Mouse (Mus musculus) neutrophil, adult 59 days (primary cell): ENCODE data around the gene Cfap206. TPM values are rescaled to one million over a fixed set of nuclear protein-coding genes. Genes with fewer than 3 reads are reported as not detected.

Source experiments
- total RNA-seq, 2 experiments: library from RNA; stranded (reverse); gene quantifications; 1 replicate in 1 of 2; 2 replicates in 1 of 2; pipeline ENCODE4 v1.2.4; 2023

Gene Cfap206
- total RNA-seq: not detected

GRCm38 (mm10) chr4:34729851-34730341 lies at the start of gene Cfap206:
Gene Cfap206 (minus strand): TSS chr4:34730206.

GRCm38 (mm10) chr4:34777677-34778527 lies 47.9 kb upstream of the Cfap206 start, which contains the start of gene Smim8:
Gene Smim8 (minus strand): TSS chr4:34778423.

GRCm38 (mm10) chr4:34756163-34756562 lies 26.2 kb upstream of the Cfap206 start, which contains the start of gene Gm136:
Gene Gm136 (minus strand): TSS chr4:34756263.

GRCm38 (mm10) chr4:34686874-34687567 lies 43.0 kb downstream of the Cfap206 start, which contains the start of gene Slc35a1:
Gene Slc35a1 (minus strand): TSS chr4:34687438.

Other genes starting within 250 kb of the Cfap206 start
- 10 to 100 TPM; 43.5 to 44.6 TPM for gene Akirin2, start 179.3 kb downstream of the Cfap206 start, total RNA-seq
- 10 to 100 TPM; 39.8 to 47.0 TPM for gene Orc3, start 115.3 kb downstream of the Cfap206 start, total RNA-seq
- 10 to 100 TPM in 1 of 2 experiments, 1 to 10 TPM in 1; 9.8 to 10.3 TPM for gene Rars2, start 115.2 kb downstream of the Cfap206 start, total RNA-seq
- gene Slc35a1, start 42.8 kb downstream of the Cfap206 start, total RNA-seq: 1 to 10 TPM; 8.1 to 8.2 TPM
- gene Gm136, start 26.1 kb upstream of the Cfap206 start, total RNA-seq: not detected
- 1 to 10 TPM; 7.9 to 9.0 TPM for gene Smim8, start 48.2 kb upstream of the Cfap206 start, total RNA-seq
- 10 to 100 TPM; 20.4 to 23.2 TPM for gene Zfp292, start 152.8 kb upstream of the Cfap206 start, total RNA-seq
- gene Cga, start 163.6 kb upstream of the Cfap206 start, total RNA-seq: not detected